Mouse (Mus musculus): Measurements from ENCODE around the gene Soat2. TPM values are rescaled to one million over a fixed set of nuclear protein-coding genes. Genes with fewer than 3 reads are reported as not detected.

Soat2 gene
- total RNA-seq, 2 experiments from 2014 or later, result not detected

DNA sequence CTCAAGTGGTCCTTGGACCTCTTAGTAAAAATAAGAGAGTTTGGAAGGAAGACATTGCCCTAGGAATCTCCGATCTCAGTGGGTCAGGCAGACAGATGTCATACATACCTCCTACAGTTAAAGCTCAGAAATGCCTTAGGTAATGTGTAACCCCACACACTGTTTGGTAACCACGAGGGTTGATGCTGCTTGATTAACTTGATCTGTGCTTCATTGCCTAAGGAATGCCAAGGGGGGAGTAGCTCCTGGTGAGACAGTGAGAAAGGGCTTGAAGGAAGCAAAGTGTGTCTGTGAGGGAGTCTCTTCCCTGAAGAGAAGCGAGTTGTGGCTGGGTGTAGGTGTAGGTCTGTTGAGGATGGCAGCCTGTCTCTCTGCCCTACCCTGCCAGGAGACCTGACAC is 57.0 kb downstream of the Soat2 start:
- intact Hi-C loops (cut with DNase I), result no loop called here
- no peak for DNase-seq (ENCODE audit: low spot score in 2 of 2)

- intact Hi-C loops (cut with DNase I), result no loop called here
- DNase-seq (ENCODE audit: low spot score in 2 of 2), result no peak
These were observed 57.8 kb downstream of the Soat2 start for GRCm38 (mm10) chr15:102208092-102208561.

GRCm38 (mm10) chr15:102209114-102209513 is 58.8 kb downstream of the Soat2 start:
- intact Hi-C loops (cut with DNase I), result no loop called here

DNA sequence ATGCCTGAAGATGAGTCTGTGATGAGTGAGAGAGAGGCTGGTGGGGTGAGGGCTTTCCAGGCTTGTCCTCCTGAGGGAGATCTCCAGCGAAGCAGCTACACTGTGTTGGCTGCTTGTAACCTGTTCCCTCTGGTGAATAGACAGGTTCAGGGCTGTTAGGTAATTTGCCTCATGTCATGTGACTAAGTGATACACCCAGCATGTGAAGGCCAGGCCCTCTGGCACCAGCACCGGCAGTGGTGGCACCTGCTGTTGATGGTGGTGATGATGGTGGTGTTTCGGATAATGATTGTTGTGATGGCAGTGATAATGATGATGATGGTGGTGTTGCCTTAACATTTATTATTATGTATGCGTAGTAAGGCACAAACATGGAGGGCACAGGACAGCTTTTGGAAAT is 60.5 kb downstream of the Soat2 start:
- intact Hi-C loops (cut with DNase I), result no loop called here
- no peak for DNase-seq (ENCODE audit: low spot score in 2 of 2)

More at GRCm38 (mm10) chr15:102209114-102209513, 58.8 kb downstream of the Soat2 start:
- DNase-seq (ENCODE audit: low spot score in 2 of 2), result no peak

DNA sequence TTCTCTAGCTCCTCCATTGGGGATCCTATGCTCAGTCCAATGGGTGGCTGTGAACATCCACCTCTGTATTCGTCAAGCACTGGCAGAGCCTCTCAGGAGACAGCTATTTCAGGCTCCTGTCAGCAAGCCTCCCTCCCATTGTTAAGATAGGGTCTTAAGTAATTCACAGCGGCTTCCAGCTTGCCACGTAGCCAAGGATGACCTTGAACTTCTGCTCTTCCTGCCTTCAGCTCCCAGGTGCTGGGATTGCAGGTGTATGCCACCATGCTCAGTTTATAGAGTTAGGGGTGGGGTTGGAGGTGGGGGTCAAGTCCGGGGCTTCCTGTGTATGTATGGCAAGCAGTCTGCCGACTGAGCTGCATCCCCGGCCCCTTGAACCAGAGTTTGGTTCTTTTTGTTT is 61.6 kb downstream of the Soat2 start:
- intact Hi-C loops (cut with DNase I), result no loop called here
- no peak for DNase-seq (ENCODE audit: low spot score in 2 of 2)

Other genes starting within 250 kb of the Soat2 start
- gene Krt4, start 225.8 kb upstream of the Soat2 start, total RNA-seq (2021), result not detected
- gene Krt79, start 210.2 kb upstream of the Soat2 start, total RNA-seq (2021), result not detected
- not detected for gene Krt78, start 196.2 kb upstream of the Soat2 start, total RNA-seq (2021)
- gene Krt8, start 146.0 kb upstream of the Soat2 start, total RNA-seq (2021), result not detected
- under 1 TPM; 0.24 to 0.85 TPM for gene Krt18, start 122.3 kb upstream of the Soat2 start, total RNA-seq (2021)
- 100 to 1,000 TPM; 167 to 168 TPM for gene Eif4b, start 76.8 kb upstream of the Soat2 start, total RNA-seq (2021)
- gene Tns2, start 50.1 kb upstream of the Soat2 start, total RNA-seq (2021), result 10 to 100 TPM; 14.4 to 18.5 TPM
- 100 to 1,000 TPM; 143 to 152 TPM for gene Spryd3, start 14.3 kb upstream of the Soat2 start, total RNA-seq (2021)
- gene Igfbp6, start 6.2 kb upstream of the Soat2 start, total RNA-seq (2021), result 10 to 100 TPM; 11.9 to 13.5 TPM
- 10 to 100 TPM; 55.2 to 61.6 TPM for gene Zfp740, start 52.7 kb downstream of the Soat2 start, total RNA-seq (2021)
- 10 to 100 TPM; 29.7 to 30.4 TPM for gene Csad, start 54.2 kb downstream of the Soat2 start, total RNA-seq (2021)
- 1 to 10 TPM in 1 of 2 experiments, under 1 TPM in 1; 0.99 to 1.2 TPM for gene Itgb7, start 81.4 kb downstream of the Soat2 start, total RNA-seq (2021)
- 1 to 10 TPM; 8.3 to 9.4 TPM for gene Rarg, start 107.0 kb downstream of the Soat2 start, total RNA-seq (2021)
- not detected for gene Gm9918, start 120.0 kb downstream of the Soat2 start, total RNA-seq (2021)
- gene Mfsd5, start 128.9 kb downstream of the Soat2 start, total RNA-seq (2021), result 10 to 100 TPM; 36.8 to 40.6 TPM
- gene Espl1, start 145.7 kb downstream of the Soat2 start, total RNA-seq (2021), result 1 to 10 TPM; 1.8 to 2.3 TPM
- gene Pfdn5, start 175.6 kb downstream of the Soat2 start, total RNA-seq (2021), result 100 to 1,000 TPM; 313 to 315 TPM
- 10 to 100 TPM; 48.2 to 51.4 TPM for gene Myg1, start 181.2 kb downstream of the Soat2 start, total RNA-seq (2021)
- gene Aaas, start 200.2 kb downstream of the Soat2 start, total RNA-seq (2021), result 10 to 100 TPM; 17.5 to 18.8 TPM
- gene Sp7, start 216.7 kb downstream of the Soat2 start, total RNA-seq (2021), result under 1 TPM; 0.26 to 0.53 TPM